Mouse (Mus musculus) forebrain, embryonic 12.5 days (tissue): ENCODE data around the gene Tmem129. TPM values are rescaled to one million over a fixed set of nuclear protein-coding genes. Genes with fewer than 3 reads are reported as not detected.

Source experiments
- ATAC-seq: fragments of 200-750 bp; cut with Nextera tagmentation; 2 replicates; pipeline ENCODE4 v1.8.0; 2017; ENCODE audit warnings: moderate TSS enrichment; ENCODE audit not compliant: low FRiP score
- H3K27ac ChIP-seq: fragments of 300-500 bp; sonication (generic); 2 replicates; pipeline ENCODE4 v1.5.1; 2016; ENCODE audit warnings: mild to moderate bottlenecking
- H3K27me3 ChIP-seq: fragments of 300-500 bp; sonication (generic); 2 replicates; pipeline ENCODE4 v1.6.1; 2016; ENCODE audit warnings: mild to moderate bottlenecking
- H3K36me3 ChIP-seq: fragments of 300-500 bp; sonication (generic); replicated peaks from 2 replicates; pipeline ENCODE4 v1.6.1; 2016; ENCODE audit warnings: mild to moderate bottlenecking
- H3K4me1 ChIP-seq: fragments of 300-500 bp; sonication (generic); 2 replicates; pipeline ENCODE4 v1.6.1; 2016
- H3K4me2 ChIP-seq: fragments of 300-500 bp; sonication (generic); 2 replicates; pipeline ENCODE4 v1.6.1; 2016; ENCODE audit warnings: mild to moderate bottlenecking, moderate library complexity
- H3K4me3 ChIP-seq: fragments of 300-500 bp; sonication (generic); replicated peaks from 2 replicates; pipeline ENCODE4 v1.5.1; 2016; ENCODE audit warnings: mild to moderate bottlenecking
- H3K9ac ChIP-seq: fragments of 300-500 bp; sonication (generic); 2 replicates; pipeline ENCODE4 v1.6.1; 2016; ENCODE audit warnings: mild to moderate bottlenecking
- H3K9me3 ChIP-seq: fragments of 300-500 bp; sonication (generic); 2 replicates; pipeline ENCODE4 v1.6.1; 2016
- WGBS: fragments of 180-500 bp; shearing (Covaris S2); methylation state at CpG from one replicate; pipeline ENCODE4 v1.1.7; 2016; 5-methylcytosine and 5-hydroxymethylcytosine counted together
- polyA plus RNA-seq: library from polyadenylated mRNA; unstranded; fragments of >200 nt; fragmentation: Nextera tagmentation; extraction: Ambion mirVana; gene quantifications from 2 replicates; pipeline ENCODE4 v1.2.1, GENCODE M21; 2016

Gene Tmem129
- polyA plus RNA-seq, 1 experiment from 2014 or later: 34.6 TPM

- no peak for ATAC-seq
- H3K36me3 ChIP-seq: peaks cover 23% of the 10 kb centered on the region
- no peaks in the 10 kb centered on the region for H3K9me3 ChIP-seq
- H3K9ac ChIP-seq: no peak overlapping the region
- H3K27ac ChIP-seq: no peak overlapping the region
- H3K4me2 ChIP-seq: no peak overlapping the region
- no peak overlapping the region for H3K4me3 ChIP-seq
- H3K27me3 ChIP-seq: no peaks in the 10 kb centered on the region
- H3K4me1 ChIP-seq: peaks cover 49% of the 10 kb centered on the region
- WGBS: 94% methylated on average over 10 of the region's 10 CpGs
Observed at GRCm38 (mm10) chr5:33655251-33655840, 2.9 kb downstream of the Tmem129 start.

GRCm38 (mm10) chr5:33654424-33654823, 3.8 kb downstream of the Tmem129 start:
- WGBS: 91% methylated on average over 13 of the region's 13 CpGs
- H3K27me3 ChIP-seq: no peaks in the 10 kb centered on the region
- H3K27ac ChIP-seq: no peak overlapping the region
- H3K4me1 ChIP-seq: peaks cover 48% of the 10 kb centered on the region
- no peaks in the 10 kb centered on the region for H3K9me3 ChIP-seq
- no peak overlapping the region for H3K4me3 ChIP-seq
- H3K9ac ChIP-seq: no peak overlapping the region
- ATAC-seq: no peak
- H3K4me2 ChIP-seq: no peak overlapping the region
- peaks cover 25% of the 10 kb centered on the region for H3K36me3 ChIP-seq

GRCm38 (mm10) chr5:33652783-33653173, 5.4 kb downstream of the Tmem129 start:
- peak; percentile 47 for ATAC-seq
- H3K27me3 ChIP-seq: no peaks in the 10 kb centered on the region
- peak overlapping the region; percentile 76 for H3K9ac ChIP-seq
- H3K27ac ChIP-seq: peak overlapping the region; percentile 96
- no peaks in the 10 kb centered on the region for H3K9me3 ChIP-seq
- peaks cover 36% of the 10 kb centered on the region for H3K36me3 ChIP-seq
- peak overlapping the region; percentile 69 for H3K4me3 ChIP-seq
- peaks cover 41% of the 10 kb centered on the region for H3K4me1 ChIP-seq
- WGBS: 3% methylated on average over 9 of the region's 9 CpGs
- peak overlapping the region; percentile 70 for H3K4me2 ChIP-seq

GRCm38 (mm10) chr5:33651921-33652782, 6.1 kb downstream of the Tmem129 start, which contains the start of gene Slbp:
Gene Slbp (minus strand): TSS chr5:33652574.
- peak within 1 kb of the TSS; percentile 70 for H3K4me2 ChIP-seq
- peak within 1 kb of the TSS; percentile 76 for H3K9ac ChIP-seq
- ATAC-seq: peak; percentile 96
- H3K27ac ChIP-seq: peak within 1 kb of the TSS; percentile 96
- H3K4me3 ChIP-seq: peak within 1 kb of the TSS; percentile 69
- H3K9me3 ChIP-seq: no peaks in the 10 kb centered on the region
- WGBS: under 1% methylated on average over 80 of the region's 82 CpGs
- peaks cover 39% of the 10 kb centered on the region for H3K4me1 ChIP-seq
- H3K36me3 ChIP-seq: peaks cover 43% of the 10 kb centered on the region
- no peaks in the 10 kb centered on the region for H3K27me3 ChIP-seq

- no peaks in the 10 kb centered on the region for H3K27me3 ChIP-seq
- H3K4me1 ChIP-seq: peaks cover 33% of the 10 kb centered on the region
- H3K4me2 ChIP-seq: peak overlapping the region; percentile 70
- peak overlapping the region; percentile 69 for H3K4me3 ChIP-seq
- no peak; the same call in 1 of the 2 replicates for ATAC-seq
- 1% methylated on average over 11 of the region's 11 CpGs for WGBS
- peak overlapping the region; percentile 76 for H3K9ac ChIP-seq
- H3K9me3 ChIP-seq: no peaks in the 10 kb centered on the region
- H3K36me3 ChIP-seq: peaks cover 48% of the 10 kb centered on the region
- H3K27ac ChIP-seq: peak overlapping the region; percentile 96
Observed at GRCm38 (mm10) chr5:33651541-33651920, 6.7 kb downstream of the Tmem129 start.

GRCm38 (mm10) chr5:33651017-33651416, 7.2 kb downstream of the Tmem129 start:
- Histone ChIP-seq H3K27me3 (no peaks in the 10 kb centered on the region), H3K36me3 (peaks cover 53% of the 10 kb centered on the region), H3K9me3 (no peaks in the 10 kb centered on the region), H3K4me1 (peaks cover 28% of the 10 kb centered on the region), H3K27ac (peak overlapping the region; percentile 96), H3K4me3 (peak overlapping the region; percentile 69), H3K9ac (peak overlapping the region; percentile 76), H3K4me2 (peak overlapping the region; percentile 70)
- WGBS: 12% methylated on average over 2 of the region's 2 CpGs
- no peak for ATAC-seq

GRCm38 (mm10) chr5:33640652-33641051, 17.6 kb downstream of the Tmem129 start:
- no peak overlapping the region for H3K4me3 ChIP-seq
- no peaks in the 10 kb centered on the region for H3K27me3 ChIP-seq
- H3K4me2 ChIP-seq: no peak overlapping the region
- 40% methylated on average over 3 of the region's 3 CpGs for WGBS
- no peak overlapping the region for H3K9ac ChIP-seq
- ATAC-seq: no peak
- H3K36me3 ChIP-seq: peaks cover 73% of the 10 kb centered on the region
- no peak overlapping the region for H3K27ac ChIP-seq
- no peaks in the 10 kb centered on the region for H3K4me1 ChIP-seq
- no peaks in the 10 kb centered on the region for H3K9me3 ChIP-seq

GRCm38 (mm10) chr5:33638826-33639225, 19.4 kb downstream of the Tmem129 start:
- 75% methylated on average over 4 of the region's 4 CpGs for WGBS
- H3K9ac ChIP-seq: no peak overlapping the region

GRCm38 (mm10) chr5:33637606-33638350, 20.4 kb downstream of the Tmem129 start:
- 87% methylated on average over 3 of the region's 3 CpGs for WGBS
- H3K27ac ChIP-seq: no peak overlapping the region

More at GRCm38 (mm10) chr5:33638826-33639225, 19.4 kb downstream of the Tmem129 start:
- no peak overlapping the region for H3K4me3 ChIP-seq
- H3K4me2 ChIP-seq: no peak overlapping the region
- H3K27me3 ChIP-seq: no peaks in the 10 kb centered on the region
- H3K9me3 ChIP-seq: no peaks in the 10 kb centered on the region
- no peak overlapping the region for H3K27ac ChIP-seq
- peaks cover 61% of the 10 kb centered on the region for H3K36me3 ChIP-seq
- no peak for ATAC-seq
- no peaks in the 10 kb centered on the region for H3K4me1 ChIP-seq

GRCm38 (mm10) chr5:33635361-33635760, 22.9 kb downstream of the Tmem129 start:
- WGBS: 88% methylated on average over 3 of the region's 3 CpGs
- H3K36me3 ChIP-seq: peaks cover 30% of the 10 kb centered on the region

More at GRCm38 (mm10) chr5:33637606-33638350, 20.4 kb downstream of the Tmem129 start:
- Histone ChIP-seq H3K4me2 (no peak overlapping the region), H3K4me1 (no peaks in the 10 kb centered on the region), H3K27me3 (no peaks in the 10 kb centered on the region), H3K9me3 (no peaks in the 10 kb centered on the region), H3K9ac (no peak overlapping the region), H3K36me3 (peaks cover 51% of the 10 kb centered on the region), H3K4me3 (no peak overlapping the region)
- ATAC-seq: no peak

GRCm38 (mm10) chr5:33632526-33632925, 25.7 kb downstream of the Tmem129 start:
- no peak for ATAC-seq
- Histone ChIP-seq H3K36me3 (peaks cover 15% of the 10 kb centered on the region), H3K4me1 (peaks cover 25% of the 10 kb centered on the region), H3K4me3 (no peak overlapping the region), H3K27ac (no peak overlapping the region), H3K27me3 (0 out of 2 replicates have a peak, but pooled peaks cover 4% of the 10 kb centered on the region), H3K9me3 (no peaks in the 10 kb centered on the region), H3K4me2 (no peak overlapping the region), H3K9ac (no peak overlapping the region)
- 90% methylated on average over 1 of the region's 1 CpGs for WGBS

More at GRCm38 (mm10) chr5:33635361-33635760, 22.9 kb downstream of the Tmem129 start:
- 0 out of 2 replicates have a peak, but pooled peaks cover 4% of the 10 kb centered on the region for H3K27me3 ChIP-seq
- no peaks in the 10 kb centered on the region for H3K9me3 ChIP-seq
- no peak overlapping the region for H3K4me2 ChIP-seq
- no peak overlapping the region for H3K9ac ChIP-seq
- no peak overlapping the region for H3K27ac ChIP-seq
- no peak for ATAC-seq
- no peak overlapping the region for H3K4me3 ChIP-seq
- peaks cover 8% of the 10 kb centered on the region for H3K4me1 ChIP-seq

- Histone ChIP-seq H3K9me3 (no peaks in the 10 kb centered on the region), H3K9ac (0 out of 2 replicates have a peak overlapping the region, but pooled peaks have one; percentile 21), H3K27me3 (0 out of 2 replicates have a peak, but pooled peaks cover 4% of the 10 kb centered on the region), H3K36me3 (peaks cover 3% of the 10 kb centered on the region), H3K4me1 (peaks cover 25% of the 10 kb centered on the region), H3K4me2 (peak overlapping the region; percentile 88; the same call in 1 of the 2 replicates), H3K27ac (no peak overlapping the region), H3K4me3 (peak overlapping the region; percentile 76; the same call in 1 of the 2 replicates)
- 84% methylated on average over 4 of the region's 4 CpGs for WGBS
- no peak for ATAC-seq
Observed at GRCm38 (mm10) chr5:33630615-33631014, 27.6 kb downstream of the Tmem129 start.
